Mouse (Mus musculus) CH12.LX (cell line): ENCODE data around the gene Man1a.

Experiments used
- BHLHE40 ChIP-seq: IDR thresholded peaks from 2 replicates; pipeline ENCODE4 v1.6.1; 2011; ENCODE audit warnings: mild to moderate bottlenecking, low read depth, low read length, improper control_type of control experiment
- CTCF ChIP-seq, 2 experiments: IDR thresholded peaks in 1 of 2; conservative IDR thresholded peaks in 1 of 2; 2 replicates each; pipeline ENCODE4 v1.5.1; 2011 to 2012; ENCODE audit warnings: low read depth in 2 of 2, low read length in 2 of 2, improper control_type of control experiment in 1 of 2, inconsistent platforms in 1 of 2, mild to moderate bottlenecking in 1 of 2, moderate library complexity in 1 of 2
- MAZ ChIP-seq: IDR thresholded peaks from 2 replicates; pipeline ENCODE4 v1.6.1; 2012; ENCODE audit warnings: low read depth, mild to moderate bottlenecking, inconsistent platforms, low read length, improper control_type of control experiment, moderate library complexity
- USF1 ChIP-seq: IDR thresholded peaks from 2 replicates; pipeline ENCODE4 v1.6.1; 2014; ENCODE audit warnings: low read depth, mild to moderate bottlenecking, inconsistent platforms, low read length, improper control_type of control experiment

- peak in 1 of 2 experiments; percentile 17; a peak in 1 of 4 replicates for TF ChIP-seq CTCF (conservative IDR thresholded peaks at IDR 0.05 in 1 of 2, IDR thresholded peaks at IDR 0.05 in 1 of 2; ENCODE audit: low read depth in 2 of 2, low read length in 2 of 2)
- TF ChIP-seq MAZ: 0 out of 2 replicates have a peak, but pooled peaks have one; percentile 59
- no peak for TF ChIP-seq USF1
- no peak for TF ChIP-seq BHLHE40
Measured at GRCm38 (mm10) chr10:54074247-54074608, 2.2 kb downstream of the Man1a start.
